Mouse (Mus musculus) kidney, postnatal 25 days (tissue): Measurements from ENCODE around the gene Rnf39.
"Not testable (repeated sequence)": the region's sequence is repeated elsewhere in the genome, so short reads cannot be mapped to it uniquely, and the experiment has no call there.

Experiments used
- DNase-seq, 2 experiments: peaks; one replicate each; pipeline ENCODE4 v3.0.0; 2021; ENCODE audit warnings: mixed read lengths in 2 of 2

Gene Rnf39

GRCm38 (mm10) chr17:36982253-36983155 is 39.8 kb downstream of the Rnf39 start:
- DNase-seq: no peak

- DNase-seq: no peak
Measured at GRCm38 (mm10) chr17:36988475-36988874, 45.8 kb downstream of the Rnf39 start.

- no peak for DNase-seq
Measured at GRCm38 (mm10) chr17:36989437-36989836, 46.7 kb downstream of the Rnf39 start, which contains the start of gene H2-M5. TSS of gene H2-M5 (minus strand) at chr17:36989537.

- DNase-seq: not testable (repeated sequence)
Measured at GRCm38 (mm10) chr17:36990630-36991029, 47.9 kb downstream of the Rnf39 start.

DNA sequence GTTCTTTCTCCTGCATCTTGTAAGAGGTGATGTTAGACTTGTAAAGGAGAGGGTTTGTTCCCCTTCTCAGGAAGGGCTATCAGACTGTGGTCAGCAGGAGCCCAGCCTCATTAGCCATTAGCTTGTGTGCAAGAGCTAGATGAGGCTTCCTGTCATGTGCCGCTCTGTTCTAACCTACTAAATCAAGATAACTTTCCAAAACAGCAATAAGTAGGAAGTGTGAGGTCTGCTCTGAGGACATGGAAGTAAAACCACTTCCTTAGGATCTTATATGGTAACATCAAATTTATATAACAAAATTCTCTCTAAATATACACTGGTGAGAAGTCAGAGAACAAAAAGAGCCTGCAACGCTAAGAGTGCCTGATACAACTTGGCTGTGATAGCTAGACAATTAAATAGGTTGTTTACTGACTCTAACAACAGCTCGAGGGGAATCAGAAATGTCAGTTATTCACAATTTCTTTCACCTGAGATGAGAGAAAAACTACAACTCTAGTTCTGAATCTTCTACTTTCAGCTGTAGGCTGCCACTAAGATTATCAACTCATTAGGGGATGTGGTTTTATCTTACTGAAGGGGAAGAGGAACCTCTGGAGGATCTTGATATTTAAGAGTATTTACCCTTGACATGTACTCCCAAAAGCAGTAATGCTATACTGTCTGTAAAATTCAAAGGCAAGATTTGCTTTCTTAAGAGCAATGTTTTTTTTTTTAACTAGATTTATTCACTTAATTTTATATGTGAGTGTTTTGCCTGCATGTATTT is 49.8 kb downstream of the Rnf39 start:
- no peak for DNase-seq

DNA sequence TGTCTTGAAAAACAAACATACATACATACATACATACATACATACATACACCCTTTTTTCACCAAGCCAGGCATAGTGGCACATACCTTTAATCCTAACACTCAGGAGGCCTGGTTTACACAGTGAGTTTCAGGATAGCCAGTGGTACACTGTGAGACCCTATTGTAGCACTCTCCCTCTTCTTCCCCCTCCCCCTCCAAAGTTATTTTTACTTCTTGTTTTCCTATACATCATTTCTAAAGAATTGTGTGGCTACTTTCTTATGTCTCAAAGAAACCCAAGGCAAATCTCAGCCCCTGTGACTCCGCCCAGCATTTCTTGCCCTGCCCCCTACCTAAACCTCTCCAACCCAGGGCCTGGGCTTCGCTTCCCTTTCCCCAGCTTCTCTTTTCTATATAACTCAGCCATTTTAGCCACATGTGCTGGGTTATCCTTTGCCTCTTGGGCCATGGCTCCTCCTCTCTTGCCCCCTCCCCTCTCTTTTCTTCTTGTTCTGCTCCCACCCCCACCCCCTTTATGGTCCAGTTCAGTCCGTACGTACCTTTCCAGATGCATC is 51.1 kb downstream of the Rnf39 start:
- no peak for DNase-seq

- DNase-seq: no peak
Measured at GRCm38 (mm10) chr17:36994528-36994927, 51.8 kb downstream of the Rnf39 start.

- DNase-seq: no peak
Measured at GRCm38 (mm10) chr17:36995448-36995847, 52.7 kb downstream of the Rnf39 start.

- DNase-seq: peak; percentile 77 to 94
Measured at GRCm38 (mm10) chr17:36997033-36997735, 54.5 kb downstream of the Rnf39 start.
